Comparison of ENCODE assay signal across 8 mouse cellular contexts in genomic region chr3:36475532-36476087, GRCm38 (mm10). TPM values are rescaled to one million over a fixed set of nuclear protein-coding genes. Genes with fewer than 3 reads are reported as not detected.
DNase-seq lines count a peak whose midpoint lies in the region; ATAC-seq and TF ChIP-seq lines count a peak whose summit lies in the region.

Anxa5 (minus strand) TSS chr3:36475894.
1810062G17Rik (plus strand) TSS chr3:36475937.

- peak; percentile 95 for ATAC-seq in G1E (ENCODE audit: extremely low read depth, insufficient number of reproducible peaks, low FRiP score, poor library complexity, severe bottlenecking)
- ATAC-seq in forebrain, embryonic 16.5 days: peak; percentile 97
- peak; percentile 99 for ATAC-seq in lung, embryonic 14.5 days (ENCODE audit: insufficient read depth)

- no peaks in the 10 kb centered on the region for H3K27me3 ChIP-seq in G1E (ENCODE audit: insufficient read depth, low read length)
- no peaks in the 10 kb centered on the region for H3K27me3 ChIP-seq in forebrain, embryonic 16.5 days (replicated peaks; ENCODE audit: control insufficient read depth, insufficient read depth, low read length)
- no peaks in the 10 kb centered on the region for H3K27me3 ChIP-seq in lung, embryonic 14.5 days (ENCODE audit: insufficient read depth, low read length)
- no peaks in the 10 kb centered on the region for H3K27me3 ChIP-seq in thymus, adult 2 months (ENCODE audit: control insufficient read depth, insufficient read depth, low read length)

- peak within 1 kb of the TSS; percentile 63 for H3K9ac ChIP-seq in forebrain, embryonic 16.5 days (replicated peaks; ENCODE audit: low read depth, low read length)
- peak within 1 kb of the TSS; percentile 79 for H3K9ac ChIP-seq in lung, embryonic 14.5 days

- peak within 1 kb of the TSS; percentile 99 for H3K4me2 ChIP-seq in forebrain, embryonic 16.5 days (ENCODE audit: low read length)
- peak within 1 kb of the TSS; percentile 66 for H3K4me2 ChIP-seq in lung, embryonic 14.5 days

- under 1% methylated on average over 32 of the region's 32 CpGs for WGBS in forebrain, embryonic 16.5 days
- WGBS in lung, embryonic 14.5 days: under 1% methylated on average over 32 of the region's 32 CpGs
- WGBS in olfactory bulb, adult 2 months: under 1% methylated on average over 32 of the region's 32 CpGs
- WGBS in thymus, adult 2 months: under 1% methylated on average over 32 of the region's 32 CpGs

- TF ChIP-seq POLR2A in olfactory bulb, adult 2 months (IDR thresholded peaks at IDR 0.05; ENCODE audit: insufficient read depth, low read depth, low read length): 0 out of 2 replicates have a peak, but pooled peaks have one; percentile 33
- TF ChIP-seq POLR2A in thymus, adult 2 months (IDR thresholded peaks at IDR 0.05; ENCODE audit: control insufficient read depth, extremely low read depth, insufficient read depth, low read length, poor library complexity): peak; percentile 78

- intact Hi-C loops in heart, postnatal 36 days (cut with DNase I): loop anchor here (2.0 to 10.0 kb wide), 3 partner anchors 19 to 481 kb away; partner anchors contain the start of gene Acad9

- no peak for TF ChIP-seq CTCF in G1E (IDR thresholded peaks at IDR 0.05; ENCODE audit: low read depth, low read length)
- peak; percentile 71 for TF ChIP-seq CTCF in layer of hippocampus, adult 2 months (conservative IDR thresholded peaks at IDR 0.05)
- peak; percentile 74 for TF ChIP-seq CTCF in lung, embryonic 14.5 days (IDR thresholded peaks at IDR 0.05; ENCODE audit: low read depth)
- no peak for TF ChIP-seq CTCF in olfactory bulb, adult 2 months (IDR thresholded peaks at IDR 0.05; ENCODE audit: insufficient read depth, low read depth, low read length)
- peak; percentile 65; the same call in 1 of the 2 replicates for TF ChIP-seq CTCF in thymus, adult 2 months (IDR thresholded peaks at IDR 0.05; ENCODE audit: borderline replicate concordance, control insufficient read depth, extremely low read depth, insufficient read depth, low read length, poor library complexity)

- no peak within 1 kb of the TSS for H3K27ac ChIP-seq in forebrain, embryonic 16.5 days (ENCODE audit: low read length)
- peak within 1 kb of the TSS; percentile 87 for H3K27ac ChIP-seq in layer of hippocampus, adult 2 months
- H3K27ac ChIP-seq in lung, embryonic 14.5 days (ENCODE audit: low read depth): peak within 1 kb of the TSS; percentile 93
- peak within 1 kb of the TSS; percentile 27; the same call in 1 of the 2 replicates for H3K27ac ChIP-seq in olfactory bulb, adult 2 months (ENCODE audit: insufficient read depth, low read depth, low read length)
- peak within 1 kb of the TSS; percentile 93 for H3K27ac ChIP-seq in thymus, adult 2 months (ENCODE audit: control insufficient read depth, insufficient read depth, low read length)

- H3K4me1 ChIP-seq in G1E (ENCODE audit: insufficient read depth, low read depth, low read length): peaks cover 50% of the 10 kb centered on the region
- H3K4me1 ChIP-seq in forebrain, embryonic 16.5 days (replicated peaks; ENCODE audit: control insufficient read depth, insufficient read depth, low read length): peaks cover 13% of the 10 kb centered on the region
- H3K4me1 ChIP-seq in lung, embryonic 14.5 days (ENCODE audit: insufficient read depth): peaks cover 15% of the 10 kb centered on the region
- peaks cover 9% of the 10 kb centered on the region; the same call in 1 of the 2 replicates for H3K4me1 ChIP-seq in olfactory bulb, adult 2 months (ENCODE audit: control insufficient read depth, insufficient read depth, low read length)
- peaks cover 13% of the 10 kb centered on the region for H3K4me1 ChIP-seq in thymus, adult 2 months (replicated peaks; ENCODE audit: control insufficient read depth, insufficient read depth, low read length)

- DNase-seq in G1E (ENCODE audit: low spot score): peak; percentile 94
- peak; percentile 85 to 90 for DNase-seq in cerebellum, adult 18-20 months
- DNase-seq in heart, postnatal 36 days: peak; percentile 96 to 98
- DNase-seq in layer of hippocampus, adult 2 months (ENCODE audit: low spot score in 2 of 2): peak; percentile 88 to 89
- DNase-seq in lung, embryonic 14.5 days: peak; percentile 99
- DNase-seq in thymus, adult 2 months: peak; percentile 94

- H3K9me3 ChIP-seq in G1E (replicated peaks): no peaks in the 10 kb centered on the region
- H3K9me3 ChIP-seq in forebrain, embryonic 16.5 days (ENCODE audit: control insufficient read depth, low read length): no peaks in the 10 kb centered on the region
- H3K9me3 ChIP-seq in lung, embryonic 14.5 days (ENCODE audit: low read depth, low read length): no peaks in the 10 kb centered on the region

- H3K4me3 ChIP-seq in G1E (ENCODE audit: low read depth, low read length): peak within 1 kb of the TSS; percentile 80
- H3K4me3 ChIP-seq in forebrain, embryonic 16.5 days (replicated peaks; ENCODE audit: low read length): peak within 1 kb of the TSS; percentile 70
- peak within 1 kb of the TSS; percentile 85 for H3K4me3 ChIP-seq in layer of hippocampus, adult 2 months
- H3K4me3 ChIP-seq in lung, embryonic 14.5 days (ENCODE audit: low read depth, low read length): peak within 1 kb of the TSS; percentile 70
- H3K4me3 ChIP-seq in olfactory bulb, adult 2 months (ENCODE audit: insufficient read depth, low read depth, low read length): peak within 1 kb of the TSS; percentile 54
- peak within 1 kb of the TSS; percentile 74 for H3K4me3 ChIP-seq in thymus, adult 2 months (ENCODE audit: control insufficient read depth, insufficient read depth, low read length)

- H3K36me3 ChIP-seq in G1E (replicated peaks): peaks cover 7% of the 10 kb centered on the region
- H3K36me3 ChIP-seq in forebrain, embryonic 16.5 days (ENCODE audit: control insufficient read depth, insufficient read depth): no peaks in the 10 kb centered on the region
- H3K36me3 ChIP-seq in lung, embryonic 14.5 days (ENCODE audit: insufficient read depth): no peaks in the 10 kb centered on the region
- no peaks in the 10 kb centered on the region for H3K36me3 ChIP-seq in thymus, adult 2 months (ENCODE audit: control insufficient read depth, insufficient read depth, low read length)

RNA-seq across cellular contexts. Expression of gene Anxa5, which starts in this region (rescaled TPM):
- total RNA-seq in G1E (2014; fragmentation: Nextera tagmentation) (165 and 180 TPM in 2 replicates), G1E (2017) (175 TPM in 2 replicates)
- 81.0 and 94.3 TPM in 2 replicates for polyA plus RNA-seq in G1E (2012)
- 54.3 and 72.7 TPM in 2 replicates for polyA plus RNA-seq in forebrain, embryonic 16.5 days (2015; fragmentation: Nextera tagmentation; extraction: Ambion mirVana)
- total RNA-seq in heart, postnatal 36 days (2021): 100 to 1,000 TPM; 140 to 143 TPM
- 10 to 100 TPM; 48.6 to 53.4 TPM for total RNA-seq in layer of hippocampus, adult 2 months (2021)
- polyA plus RNA-seq in lung, embryonic 14.5 days (2014; fragmentation: Nextera tagmentation; extraction: Ambion mirVana): 348 and 359 TPM in 2 replicates
- polyA plus RNA-seq in olfactory bulb, adult 2 months (2012; ENCODE audit: insufficient read depth, insufficient read length, low replicate concordance, missing spikeins): not detected in 2 replicates
- polyA plus RNA-seq in thymus, adult 2 months (2012; rRNA removed): 374 and 442 TPM in 2 replicates

RNA-seq across cellular contexts. Expression of gene 1810062G17Rik, which starts in this region (rescaled TPM):
- not detected in 2 replicates for total RNA-seq in G1E (2014; fragmentation: Nextera tagmentation)
- total RNA-seq in G1E (2017): 0.44 TPM in 1 of 2 replicates, not detected in the other
- not detected in 2 replicates for polyA plus RNA-seq in G1E (2012)
- 0.27 TPM in 1 of 2 replicates, not detected in the other for polyA plus RNA-seq in forebrain, embryonic 16.5 days (2015; fragmentation: Nextera tagmentation; extraction: Ambion mirVana)
- total RNA-seq in heart, postnatal 36 days (2021): under 1 TPM in 1 of 2 experiments, not detected in 1; 0.30 TPM
- total RNA-seq in layer of hippocampus, adult 2 months (2021): not detected
- 3.3 TPM in 2 replicates for polyA plus RNA-seq in lung, embryonic 14.5 days (2014; fragmentation: Nextera tagmentation; extraction: Ambion mirVana)
- polyA plus RNA-seq in olfactory bulb, adult 2 months (2012; ENCODE audit: insufficient read depth, insufficient read length, low replicate concordance, missing spikeins): not detected in 2 replicates
- 1.2 and 1.5 TPM in 2 replicates for polyA plus RNA-seq in thymus, adult 2 months (2012; rRNA removed)

Comparison
In these comparisons a context has a peak if more than half of its experiments do, and no peak if none do; other contexts are left out.
1. CTCF ChIP-seq: peak in layer of hippocampus, adult 2 months (single experiment), lung, embryonic 14.5 days (single experiment) and thymus, adult 2 months (single experiment); none in G1E (single experiment) and olfactory bulb, adult 2 months (single experiment).
2. Peak in every context shown above with its lines, with median percentiles within 50 percentile points of each other: ATAC-seq, DNase-seq and H3K4me3 ChIP-seq.